Mouse (Mus musculus): ENCODE measurements around the gene Kcnj3. TPM values are rescaled to one million over a fixed set of nuclear protein-coding genes. Genes with fewer than 3 reads are reported as not detected.

The Kcnj3 gene
- polyA plus RNA-seq (2015; fragmentation: Nextera tagmentation; extraction: Ambion mirVana), result 0.26 and 0.27 TPM in 2 replicates

DNA sequence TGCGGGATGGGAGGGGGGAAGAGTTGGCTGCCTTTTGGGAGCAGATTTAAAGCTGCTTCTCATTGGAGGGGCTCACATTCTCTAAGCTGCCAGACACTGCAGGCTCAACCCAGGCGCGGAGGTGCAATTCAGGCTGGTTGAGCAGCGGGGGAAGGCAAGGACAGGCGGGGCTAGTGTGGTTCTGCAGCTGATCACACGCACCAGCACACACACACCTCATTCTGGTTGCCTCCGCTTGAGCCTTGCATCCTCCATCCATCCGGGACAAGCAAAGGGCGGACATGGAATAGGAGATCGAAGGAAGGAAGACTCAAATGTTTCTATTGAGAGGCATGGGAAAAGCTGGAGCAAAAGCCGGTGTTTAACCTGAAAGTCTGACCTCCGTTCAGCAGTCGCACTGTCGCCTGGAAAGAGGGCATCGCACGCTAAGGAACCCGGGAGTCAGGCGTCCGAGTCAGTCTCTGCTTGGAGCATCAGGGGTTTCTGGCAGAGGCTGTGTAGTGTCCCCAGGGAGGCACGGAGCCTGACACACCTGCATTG lies at the start of gene Kcnj3:
Gene Kcnj3, plus strand, starts transcription at position 250 of the 540 bp plus-strand sequence.
- Histone ChIP-seq H3K9me3 (ENCODE audit: control insufficient read depth, low read length) (no peaks in the 10 kb centered on the region), H3K27ac (ENCODE audit: low read length) (no peak within 1 kb of the TSS), H3K4me3 (ENCODE audit: low read length) (peak within 1 kb of the TSS; percentile 49), H3K27me3 (replicated peaks; ENCODE audit: control insufficient read depth, insufficient read depth, low read length) (peaks cover 14% of the 10 kb centered on the region; the same call in 1 of the 2 replicates), H3K9ac (ENCODE audit: low read depth, low read length) (peak within 1 kb of the TSS; percentile 48), H3K4me2 (ENCODE audit: low read depth, low read length) (peak within 1 kb of the TSS; percentile 87), H3K4me1 (ENCODE audit: control insufficient read depth, insufficient read depth, low read length) (peaks cover 16% of the 10 kb centered on the region), H3K36me3 (ENCODE audit: control insufficient read depth, insufficient read depth, low read length) (no peaks in the 10 kb centered on the region)
- ATAC-seq, result peak; percentile 69
- WGBS, result 3% methylated on average over 20 of the region's 20 CpGs

DNA sequence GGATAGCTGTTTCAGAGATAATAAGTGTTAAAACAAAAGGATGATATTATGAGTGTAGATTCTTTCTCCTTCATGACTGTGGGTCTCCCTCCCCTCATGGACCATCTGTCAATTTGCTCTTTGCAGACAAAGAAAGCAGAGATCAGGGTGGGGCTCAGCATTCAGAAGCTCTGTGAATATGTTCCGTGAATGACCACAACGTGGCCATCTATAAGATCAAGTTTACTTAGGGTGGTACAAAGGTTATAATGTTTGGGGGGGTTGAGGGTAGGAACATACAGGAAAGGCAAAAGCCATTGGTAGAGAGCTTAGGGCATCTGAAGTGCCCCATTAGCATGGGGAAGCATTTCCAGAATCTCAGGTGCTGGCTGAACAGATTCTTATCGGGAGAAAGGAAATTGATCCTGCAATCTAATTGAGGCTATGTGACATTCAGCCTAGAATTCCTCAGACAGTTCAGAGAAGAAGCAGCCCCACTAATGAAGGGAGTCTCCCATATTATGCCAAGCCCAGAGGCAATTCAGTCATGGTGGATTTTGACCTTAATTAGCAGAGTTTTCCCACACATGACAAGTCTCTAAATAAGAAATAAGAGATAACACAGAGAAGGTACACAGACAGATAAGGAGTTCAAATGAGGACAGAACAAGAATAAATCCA lies 45.3 kb upstream of the Kcnj3 start:
- whole genome bisulfite sequencing, result 59% methylated on average over 3 of the region's 3 CpGs
- Histone ChIP-seq H3K36me3 (ENCODE audit: control insufficient read depth, insufficient read depth, low read length) (no peaks in the 10 kb centered on the region), H3K4me2 (ENCODE audit: low read depth, low read length) (no peak overlapping the region), H3K4me3 (ENCODE audit: low read length) (no peak overlapping the region), H3K27me3 (replicated peaks; ENCODE audit: control insufficient read depth, insufficient read depth, low read length) (no peaks in the 10 kb centered on the region), H3K4me1 (ENCODE audit: control insufficient read depth, insufficient read depth, low read length) (no peaks in the 10 kb centered on the region), H3K27ac (ENCODE audit: low read length) (no peak overlapping the region), H3K9me3 (ENCODE audit: control insufficient read depth, low read length) (no peaks in the 10 kb centered on the region), H3K9ac (ENCODE audit: low read depth, low read length) (no peak overlapping the region)
- ATAC-seq, result no peak

DNA sequence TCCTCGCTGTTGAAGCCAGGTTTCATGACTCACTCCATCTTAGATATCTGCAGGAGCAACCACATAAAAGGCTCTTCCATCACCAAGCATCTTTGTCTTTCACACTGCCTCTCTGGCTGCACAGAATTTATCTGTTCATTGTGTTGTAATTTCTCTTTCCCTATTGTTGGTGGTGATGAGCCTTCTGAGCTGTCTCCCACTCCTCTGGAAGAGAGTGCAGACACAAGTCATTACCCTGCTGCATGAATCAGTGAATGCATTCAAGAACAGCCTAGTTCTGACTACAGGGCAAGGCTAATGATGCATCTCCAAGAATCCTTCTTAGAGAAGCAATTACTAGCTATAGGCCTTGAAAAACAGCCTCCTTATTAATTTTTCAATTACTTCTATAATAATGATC lies 30.5 kb upstream of the Kcnj3 start:
- Histone ChIP-seq H3K36me3 (ENCODE audit: control insufficient read depth, insufficient read depth, low read length) (no peaks in the 10 kb centered on the region), H3K27me3 (replicated peaks; ENCODE audit: control insufficient read depth, insufficient read depth, low read length) (no peaks in the 10 kb centered on the region), H3K27ac (ENCODE audit: low read length) (no peak overlapping the region), H3K4me1 (ENCODE audit: control insufficient read depth, insufficient read depth, low read length) (no peaks in the 10 kb centered on the region), H3K4me3 (ENCODE audit: low read length) (no peak overlapping the region), H3K4me2 (ENCODE audit: low read depth, low read length) (no peak overlapping the region), H3K9me3 (ENCODE audit: control insufficient read depth, low read length) (no peaks in the 10 kb centered on the region), H3K9ac (ENCODE audit: low read depth, low read length) (no peak overlapping the region)
- WGBS, result 68% methylated on average over 1 of the region's 1 CpGs
- ATAC-seq, result no peak

DNA sequence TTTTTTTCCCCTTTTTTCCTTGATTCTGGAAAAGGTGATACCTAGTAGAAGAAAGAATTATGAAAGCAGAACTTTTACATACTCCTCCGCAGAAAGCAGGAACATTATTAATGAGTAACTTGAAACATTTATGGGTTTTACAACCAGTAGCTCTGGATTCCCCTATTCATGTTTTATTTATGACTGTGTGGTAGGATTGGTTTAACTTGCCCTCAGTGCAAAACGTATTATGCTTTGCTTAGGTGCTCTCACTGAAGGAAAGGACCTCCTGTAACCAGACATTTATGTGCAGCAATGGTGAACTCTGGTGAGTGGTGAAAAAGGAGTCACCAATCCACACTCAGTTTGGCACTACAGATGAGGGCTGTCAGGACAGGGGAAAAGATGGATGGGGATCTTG lies 8.1 kb upstream of the Kcnj3 start:
- ATAC-seq, result peak; percentile 71
- H3K4me1 ChIP-seq (ENCODE audit: control insufficient read depth, insufficient read depth, low read length), result peaks cover 3% of the 10 kb centered on the region; the same call in 1 of the 2 replicates
- no peaks in the 10 kb centered on the region for H3K27me3 ChIP-seq (replicated peaks; ENCODE audit: control insufficient read depth, insufficient read depth, low read length)
- no peak overlapping the region for H3K4me3 ChIP-seq (ENCODE audit: low read length)
- H3K4me2 ChIP-seq (ENCODE audit: low read depth, low read length), result no peak overlapping the region
- H3K36me3 ChIP-seq (ENCODE audit: control insufficient read depth, insufficient read depth, low read length), result no peaks in the 10 kb centered on the region
- H3K27ac ChIP-seq (ENCODE audit: low read length), result no peak overlapping the region
- WGBS, result 22% methylated on average over 2 of the region's 2 CpGs
- H3K9me3 ChIP-seq (ENCODE audit: control insufficient read depth, low read length), result no peaks in the 10 kb centered on the region
- no peak overlapping the region for H3K9ac ChIP-seq (ENCODE audit: low read depth, low read length)

DNA sequence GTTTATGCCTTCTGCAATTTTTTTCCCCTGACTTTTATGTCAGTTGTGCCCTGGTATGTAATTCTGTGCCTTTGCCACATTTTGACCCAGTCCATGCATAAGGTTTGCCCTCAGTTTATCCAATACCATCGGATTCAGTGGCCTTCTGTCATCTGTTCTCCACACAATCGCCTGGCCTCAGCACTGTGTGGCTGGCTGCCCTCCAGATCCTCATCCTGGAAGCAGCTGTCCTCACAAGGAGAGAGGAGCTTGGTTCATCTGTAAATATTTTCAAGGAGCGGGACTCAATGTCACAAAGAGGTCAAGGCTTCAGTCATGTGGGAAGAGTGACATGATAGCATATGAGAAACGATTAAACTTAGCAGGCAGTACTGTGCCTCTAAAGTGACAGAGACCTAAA lies 3.7 kb upstream of the Kcnj3 start:
- Histone ChIP-seq H3K4me3 (ENCODE audit: low read length) (no peak overlapping the region), H3K36me3 (ENCODE audit: control insufficient read depth, insufficient read depth, low read length) (no peaks in the 10 kb centered on the region), H3K4me1 (ENCODE audit: control insufficient read depth, insufficient read depth, low read length) (peaks cover 14% of the 10 kb centered on the region), H3K4me2 (ENCODE audit: low read depth, low read length) (no peak overlapping the region), H3K27ac (ENCODE audit: low read length) (no peak overlapping the region), H3K9me3 (ENCODE audit: control insufficient read depth, low read length) (no peaks in the 10 kb centered on the region), H3K9ac (ENCODE audit: low read depth, low read length) (no peak overlapping the region), H3K27me3 (replicated peaks; ENCODE audit: control insufficient read depth, insufficient read depth, low read length) (peaks cover 9% of the 10 kb centered on the region; the same call in 1 of the 2 replicates)
- 55% methylated on average over 4 of the region's 4 CpGs for WGBS
- ATAC-seq, result no peak

DNA sequence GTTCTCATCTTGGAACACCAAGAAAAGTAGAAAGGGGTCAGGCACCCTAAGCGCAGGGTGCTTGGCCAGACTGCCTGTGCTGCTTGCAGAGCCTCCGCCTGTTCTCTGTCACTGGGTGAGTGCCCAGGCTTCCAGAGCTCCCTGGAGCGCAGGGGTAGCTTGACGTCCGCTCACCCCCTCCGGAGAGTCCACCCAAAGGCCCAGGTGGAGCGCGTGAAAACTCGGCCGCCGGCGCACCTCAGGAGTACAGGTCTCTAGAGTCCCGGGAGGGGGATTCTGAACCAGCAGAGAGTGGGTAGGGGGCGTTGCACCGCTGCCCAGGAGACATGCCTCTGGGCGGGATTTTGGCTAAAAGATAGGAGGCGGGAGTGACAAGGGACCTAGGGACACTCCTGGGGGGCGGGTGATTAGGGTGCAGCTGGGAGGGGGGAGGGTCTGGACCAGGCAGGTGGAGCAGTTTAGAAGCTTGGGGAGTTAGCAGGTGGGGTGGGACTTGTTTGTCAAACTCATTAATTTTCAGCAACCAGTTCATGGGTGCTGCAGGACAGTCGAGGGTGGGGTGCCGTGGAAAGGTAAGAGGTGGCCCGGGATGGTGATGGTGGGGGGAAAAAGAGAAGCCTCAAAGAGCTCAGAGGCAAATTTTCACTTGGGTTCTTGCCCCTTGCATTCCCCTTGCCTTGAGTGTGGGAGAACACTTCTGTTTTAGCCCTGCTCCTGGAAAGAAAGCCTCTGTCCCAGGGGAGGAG lies 664 bp downstream of the Kcnj3 start:
- H3K4me3 ChIP-seq (ENCODE audit: low read length), result peak overlapping the region; percentile 49
- WGBS, result 2% methylated on average over 21 of the region's 21 CpGs
- peaks cover 14% of the 10 kb centered on the region; the same call in 1 of the 2 replicates for H3K27me3 ChIP-seq (replicated peaks; ENCODE audit: control insufficient read depth, insufficient read depth, low read length)
- peak overlapping the region; percentile 48 for H3K9ac ChIP-seq (ENCODE audit: low read depth, low read length)
- no peaks in the 10 kb centered on the region for H3K9me3 ChIP-seq (ENCODE audit: control insufficient read depth, low read length)
- peak overlapping the region; percentile 87 for H3K4me2 ChIP-seq (ENCODE audit: low read depth, low read length)
- peaks cover 16% of the 10 kb centered on the region for H3K4me1 ChIP-seq (ENCODE audit: control insufficient read depth, insufficient read depth, low read length)
- peak; percentile 54 for ATAC-seq
- no peaks in the 10 kb centered on the region for H3K36me3 ChIP-seq (ENCODE audit: control insufficient read depth, insufficient read depth, low read length)
- no peak overlapping the region for H3K27ac ChIP-seq (ENCODE audit: low read length)

DNA sequence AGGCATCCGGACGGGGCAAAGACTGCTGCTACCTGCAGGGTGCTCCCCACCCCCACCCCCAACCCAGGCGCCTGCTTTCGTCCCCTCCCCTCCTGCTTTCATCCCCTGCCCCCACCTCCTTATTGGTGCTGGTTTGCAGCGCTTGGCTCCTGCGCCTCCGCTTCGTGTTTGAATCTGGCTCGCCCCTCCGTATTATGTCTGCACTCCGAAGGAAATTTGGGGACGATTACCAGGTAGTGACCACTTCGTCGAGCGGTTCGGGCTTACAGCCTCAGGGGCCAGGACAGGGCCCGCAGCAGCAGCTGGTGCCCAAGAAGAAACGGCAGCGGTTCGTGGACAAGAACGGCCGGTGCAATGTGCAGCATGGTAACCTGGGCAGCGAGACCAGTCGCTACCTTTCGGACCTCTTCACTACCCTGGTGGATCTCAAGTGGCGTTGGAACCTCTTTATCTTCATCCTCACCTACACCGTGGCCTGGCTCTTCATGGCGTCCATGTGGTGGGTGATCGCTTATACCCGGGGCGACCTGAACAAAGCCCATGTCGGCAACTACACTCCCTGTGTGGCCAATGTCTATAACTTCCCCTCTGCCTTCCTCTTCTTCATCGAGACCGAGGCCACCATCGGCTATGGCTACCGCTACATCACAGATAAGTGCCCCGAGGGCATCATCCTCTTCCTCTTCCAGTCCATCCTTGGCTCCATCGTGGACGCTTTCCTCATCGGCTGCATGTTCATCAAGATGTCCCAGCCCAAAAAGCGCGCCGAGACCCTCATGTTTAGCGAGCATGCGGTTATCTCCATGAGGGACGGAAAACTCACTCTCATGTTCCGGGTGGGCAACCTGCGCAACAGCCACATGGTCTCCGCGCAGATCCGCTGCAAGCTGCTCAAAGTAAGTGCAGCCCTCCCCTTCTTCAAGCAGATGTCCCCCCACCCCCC lies 1.5 kb downstream of the Kcnj3 start:
- H3K9me3 ChIP-seq (ENCODE audit: control insufficient read depth, low read length), result no peaks in the 10 kb centered on the region
- H3K27ac ChIP-seq (ENCODE audit: low read length), result no peak overlapping the region
- peak overlapping the region; percentile 49 for H3K4me3 ChIP-seq (ENCODE audit: low read length)
- peak; percentile 28; the same call in 1 of the 2 replicates for ATAC-seq
- H3K9ac ChIP-seq (ENCODE audit: low read depth, low read length), result peak overlapping the region; percentile 48; the same call in 1 of the 2 replicates
- H3K27me3 ChIP-seq (replicated peaks; ENCODE audit: control insufficient read depth, insufficient read depth, low read length), result peaks cover 14% of the 10 kb centered on the region; the same call in 1 of the 2 replicates
- H3K4me2 ChIP-seq (ENCODE audit: low read depth, low read length), result peak overlapping the region; percentile 87
- no peaks in the 10 kb centered on the region for H3K36me3 ChIP-seq (ENCODE audit: control insufficient read depth, insufficient read depth, low read length)
- 3% methylated on average over 51 of the region's 51 CpGs for WGBS
- peaks cover 16% of the 10 kb centered on the region for H3K4me1 ChIP-seq (ENCODE audit: control insufficient read depth, insufficient read depth, low read length)

DNA sequence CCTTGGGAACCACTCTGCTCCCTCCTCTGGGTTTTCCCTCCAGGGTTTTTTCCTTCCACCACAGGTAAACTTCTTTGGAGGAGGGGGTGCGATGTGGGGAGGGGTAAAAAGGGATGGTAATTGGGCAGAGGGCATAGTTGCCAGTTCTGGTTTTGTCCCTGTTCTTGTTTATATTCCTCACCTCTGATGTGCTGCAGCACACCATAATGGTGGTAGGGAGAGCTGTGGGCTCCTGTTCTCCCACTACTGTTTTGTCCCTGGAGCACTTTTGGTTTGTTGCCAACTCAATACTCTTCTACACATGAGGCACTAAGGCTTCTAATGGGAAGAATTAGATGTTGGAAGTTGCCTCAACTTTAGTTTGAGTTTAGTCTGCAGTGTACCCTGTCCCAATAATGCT lies 2.2 kb downstream of the Kcnj3 start:
- Histone ChIP-seq H3K4me2 (ENCODE audit: low read depth, low read length) (peak overlapping the region; percentile 87; the same call in 1 of the 2 replicates), H3K4me3 (ENCODE audit: low read length) (no peak overlapping the region), H3K9ac (ENCODE audit: low read depth, low read length) (no peak overlapping the region), H3K27ac (ENCODE audit: low read length) (no peak overlapping the region), H3K36me3 (ENCODE audit: control insufficient read depth, insufficient read depth, low read length) (no peaks in the 10 kb centered on the region), H3K4me1 (ENCODE audit: control insufficient read depth, insufficient read depth, low read length) (peaks cover 16% of the 10 kb centered on the region), H3K9me3 (ENCODE audit: control insufficient read depth, low read length) (no peaks in the 10 kb centered on the region), H3K27me3 (replicated peaks; ENCODE audit: control insufficient read depth, insufficient read depth, low read length) (peaks cover 14% of the 10 kb centered on the region; the same call in 1 of the 2 replicates)
- ATAC-seq, result no peak
- 18% methylated on average over 1 of the region's 1 CpGs for WGBS

Data from intestine, embryonic 16.5 days (tissue).